Mouse (Mus musculus) forebrain, embryonic 15.5 days (tissue): ENCODE data around the gene Kdm5b. TPM values are rescaled to one million over a fixed set of nuclear protein-coding genes. Genes with fewer than 3 reads are reported as not detected.
"Not testable (repeated sequence)": the region's sequence is repeated elsewhere in the genome, so short reads cannot be mapped to it uniquely, and the experiment has no call there.

Experiments
- ATAC-seq: fragments of 200-750 bp; cut with Nextera tagmentation; replicated peaks from 2 replicates; pipeline ENCODE4 v1.8.0; 2017; ENCODE audit warnings: mild to moderate bottlenecking, moderate TSS enrichment, moderate library complexity
- H3K27ac ChIP-seq: fragments of 300-500 bp; sonication (generic); replicated peaks from 2 replicates; pipeline ENCODE4 v1.5.1; 2015; ENCODE audit warnings: mild to moderate bottlenecking, inconsistent platforms
- H3K27me3 ChIP-seq: fragments of 300-500 bp; sonication (generic); 2 replicates; pipeline ENCODE4 v1.6.1; 2015; ENCODE audit warnings: inconsistent platforms
- H3K36me3 ChIP-seq: fragments of 300-500 bp; sonication (generic); 2 replicates; pipeline ENCODE4 v1.6.1; 2015; ENCODE audit warnings: mild to moderate bottlenecking, inconsistent platforms
- H3K4me1 ChIP-seq: fragments of 300-500 bp; sonication (generic); 2 replicates; pipeline ENCODE4 v1.6.1; 2015; ENCODE audit warnings: inconsistent platforms
- H3K4me2 ChIP-seq: fragments of 300-500 bp; sonication (generic); replicated peaks from 2 replicates; pipeline ENCODE4 v1.6.1; 2015; ENCODE audit warnings: mild to moderate bottlenecking, inconsistent platforms
- H3K4me3 ChIP-seq: fragments of 300-500 bp; sonication (generic); 2 replicates; pipeline ENCODE4 v1.5.1; 2015; ENCODE audit warnings: mild to moderate bottlenecking, inconsistent platforms
- H3K9ac ChIP-seq: fragments of 300-500 bp; sonication (generic); replicated peaks from 2 replicates; pipeline ENCODE4 v1.6.1; 2015; ENCODE audit warnings: mild to moderate bottlenecking, inconsistent platforms
- H3K9me3 ChIP-seq: fragments of 300-500 bp; sonication (generic); 2 replicates; pipeline ENCODE4 v1.6.1; 2016; ENCODE audit warnings: inconsistent platforms
- WGBS: fragments of 180-500 bp; shearing (Covaris S2); methylation state at CpG from one replicate; pipeline ENCODE4 v1.1.7; 2015; ENCODE audit warnings: mixed read lengths; 5-methylcytosine and 5-hydroxymethylcytosine counted together
- polyA plus RNA-seq: library from polyadenylated mRNA; unstranded; fragments of >200 nt; fragmentation: Nextera tagmentation; extraction: Ambion mirVana; gene quantifications from 2 replicates; pipeline ENCODE4 v1.2.1, GENCODE M21; 2015

The Kdm5b gene
- 104 and 107 TPM in 2 replicates for polyA plus RNA-seq

GRCm38 (mm10) chr1:134559976-134560375, at the start of gene Kdm5b:
Kdm5b (plus strand) TSS chr1:134560171.
- H3K27me3 ChIP-seq = no peaks in the 10 kb centered on the region
- H3K36me3 ChIP-seq = no peaks in the 10 kb centered on the region
- H3K9me3 ChIP-seq = no peaks in the 10 kb centered on the region
- H3K4me3 ChIP-seq = peak within 1 kb of the TSS; percentile 90
- H3K4me2 ChIP-seq = peak within 1 kb of the TSS; percentile 52
- H3K27ac ChIP-seq = peak within 1 kb of the TSS; percentile 95
- peak; percentile 33 for ATAC-seq
- under 1% methylated on average over 34 of the region's 34 CpGs for WGBS
- peak within 1 kb of the TSS; percentile 95 for H3K9ac ChIP-seq
- peaks cover 47% of the 10 kb centered on the region for H3K4me1 ChIP-seq

DNA sequence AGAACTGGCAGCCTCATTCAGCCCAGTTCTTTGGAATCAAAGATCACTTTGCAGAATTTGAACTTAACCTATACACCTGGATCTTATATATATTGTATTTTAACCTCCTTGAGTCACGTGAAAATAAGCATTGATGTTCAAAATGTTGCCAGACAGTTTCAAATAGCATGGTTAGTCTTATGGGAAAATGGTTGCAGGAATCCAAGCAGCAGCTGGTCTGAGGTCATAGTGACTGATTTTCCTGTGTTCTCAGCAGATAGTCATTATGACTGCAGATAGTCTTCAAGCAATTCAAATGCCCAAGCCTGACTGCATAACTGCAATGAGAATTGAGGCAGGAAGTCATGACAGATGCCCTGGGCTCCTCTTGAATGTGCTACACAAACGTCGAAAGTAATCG, 47.8 kb upstream of the Kdm5b start:
- Histone ChIP-seq H3K27ac (no peak overlapping the region), H3K27me3 (peaks cover 18% of the 10 kb centered on the region), H3K4me1 (peaks cover 22% of the 10 kb centered on the region), H3K4me2 (no peak overlapping the region), H3K9me3 (no peaks in the 10 kb centered on the region), H3K36me3 (peaks cover 12% of the 10 kb centered on the region; the same call in 1 of the 2 replicates), H3K4me3 (no peak overlapping the region), H3K9ac (no peak overlapping the region)
- 46% methylated on average over 4 of the region's 4 CpGs for WGBS
- ATAC-seq = no peak

DNA sequence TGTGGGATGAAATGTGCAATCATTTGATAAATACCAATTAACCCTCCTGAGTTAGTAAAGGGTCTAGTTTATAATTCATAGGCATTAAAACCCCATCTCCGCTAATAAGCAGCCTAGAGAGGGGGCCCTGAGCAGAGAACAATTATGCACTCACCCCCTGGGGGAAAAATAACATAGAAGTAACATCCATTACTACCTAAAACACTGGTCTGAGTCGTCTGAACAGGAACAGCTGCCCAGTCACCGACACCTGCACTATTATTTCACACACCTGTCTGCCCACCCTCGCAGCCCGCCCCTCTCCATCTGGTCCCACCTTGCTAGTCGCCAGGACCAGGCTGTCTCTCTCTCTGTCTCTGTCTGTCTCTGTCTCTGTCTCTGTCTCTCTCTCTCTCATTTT, 47.4 kb upstream of the Kdm5b start:
- H3K9ac ChIP-seq = no peak overlapping the region
- H3K27ac ChIP-seq = no peak overlapping the region
- WGBS = 47% methylated on average over 6 of the region's 6 CpGs
- H3K4me3 ChIP-seq = no peak overlapping the region
- peaks cover 8% of the 10 kb centered on the region; the same call in 1 of the 2 replicates for H3K36me3 ChIP-seq
- H3K27me3 ChIP-seq = peaks cover 18% of the 10 kb centered on the region
- peaks cover 22% of the 10 kb centered on the region for H3K4me1 ChIP-seq
- H3K9me3 ChIP-seq = no peaks in the 10 kb centered on the region
- ATAC-seq = no peak
- no peak overlapping the region for H3K4me2 ChIP-seq

GRCm38 (mm10) chr1:134513312-134513860, 46.6 kb upstream of the Kdm5b start:
- under 1% methylated on average over 38 of the region's 38 CpGs for WGBS
- peaks cover 22% of the 10 kb centered on the region for H3K4me1 ChIP-seq
- peak overlapping the region; percentile 65 for H3K4me2 ChIP-seq
- H3K27me3 ChIP-seq = peaks cover 18% of the 10 kb centered on the region
- H3K9me3 ChIP-seq = no peaks in the 10 kb centered on the region
- H3K36me3 ChIP-seq = peaks cover 5% of the 10 kb centered on the region; the same call in 1 of the 2 replicates
- ATAC-seq = 0 out of 2 replicates have a peak, but pooled peaks have one; percentile 19
- no peak overlapping the region for H3K27ac ChIP-seq
- peak overlapping the region; percentile 47 for H3K9ac ChIP-seq
- peak overlapping the region; percentile 40 for H3K4me3 ChIP-seq

GRCm38 (mm10) chr1:134513876-134514590, 45.9 kb upstream of the Kdm5b start:
- H3K4me3 ChIP-seq = peak overlapping the region; percentile 40
- H3K9ac ChIP-seq = peak overlapping the region; percentile 47; the same call in 1 of the 2 replicates
- H3K4me1 ChIP-seq = peaks cover 22% of the 10 kb centered on the region
- WGBS = 38% methylated on average over 16 of the region's 16 CpGs
- H3K9me3 ChIP-seq = no peaks in the 10 kb centered on the region
- H3K4me2 ChIP-seq = peak overlapping the region; percentile 65
- ATAC-seq = no peak
- H3K36me3 ChIP-seq = 0 out of 2 replicates have a peak, but pooled peaks cover 3% of the 10 kb centered on the region
- no peak overlapping the region for H3K27ac ChIP-seq
- H3K27me3 ChIP-seq = peaks cover 18% of the 10 kb centered on the region

- 72% methylated on average over 2 of the region's 2 CpGs for whole genome bisulfite sequencing
- H3K9me3 ChIP-seq = no peaks in the 10 kb centered on the region
- peaks cover 18% of the 10 kb centered on the region for H3K27me3 ChIP-seq
- H3K27ac ChIP-seq = no peak overlapping the region
- H3K4me1 ChIP-seq = peaks cover 22% of the 10 kb centered on the region
- H3K4me2 ChIP-seq = no peak overlapping the region
- no peak overlapping the region for H3K9ac ChIP-seq
- no peak overlapping the region for H3K4me3 ChIP-seq
- H3K36me3 ChIP-seq = no peaks in the 10 kb centered on the region
- ATAC-seq = no peak
Measured at GRCm38 (mm10) chr1:134515891-134516290, 44.1 kb upstream of the Kdm5b start.

- Histone ChIP-seq H3K9ac (no peak overlapping the region), H3K27ac (0 out of 2 replicates have a peak overlapping the region, but pooled peaks have one; percentile 11), H3K4me2 (no peak overlapping the region), H3K9me3 (no peaks in the 10 kb centered on the region), H3K27me3 (peaks cover 16% of the 10 kb centered on the region), H3K4me1 (peaks cover 22% of the 10 kb centered on the region), H3K4me3 (no peak overlapping the region), H3K36me3 (no peaks in the 10 kb centered on the region)
- no peak for ATAC-seq
- 10% methylated on average over 4 of the region's 4 CpGs for WGBS
Measured at GRCm38 (mm10) chr1:134516491-134517198, 43.3 kb upstream of the Kdm5b start.

GRCm38 (mm10) chr1:134517841-134518240, 42.1 kb upstream of the Kdm5b start:
- H3K9me3 ChIP-seq, H3K27ac ChIP-seq, H3K27me3 ChIP-seq, H3K9ac ChIP-seq, H3K4me3 ChIP-seq, H3K4me2 ChIP-seq, H3K36me3 ChIP-seq, ATAC-seq: not testable (repeated sequence)
- WGBS = 94% methylated on average over 14 of the region's 14 CpGs
- H3K4me1 ChIP-seq = peaks cover 18% of the 10 kb centered on the region

DNA sequence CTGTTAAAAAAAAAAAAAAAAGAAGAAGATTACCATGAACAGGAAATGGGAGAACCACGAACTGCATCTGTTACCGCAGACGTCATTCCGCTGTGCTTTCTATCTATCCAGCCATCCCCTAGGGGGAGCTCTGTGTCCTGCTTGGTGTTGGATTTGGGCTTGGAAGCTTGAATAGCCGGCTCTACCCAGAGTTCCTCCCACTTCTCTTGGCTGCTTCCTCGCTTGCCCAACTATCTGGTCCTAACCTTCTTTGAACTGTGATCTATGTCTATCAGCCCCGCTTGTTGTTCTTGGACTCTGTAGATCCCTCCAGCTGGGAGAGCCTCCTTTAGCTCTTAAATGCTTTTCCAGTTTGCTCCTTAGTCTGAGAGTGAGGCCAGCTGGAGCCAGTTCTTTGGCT, 41.3 kb upstream of the Kdm5b start:
- no peak overlapping the region for H3K27ac ChIP-seq
- H3K27me3 ChIP-seq = peaks cover 3% of the 10 kb centered on the region; the same call in 1 of the 2 replicates
- no peak overlapping the region for H3K4me2 ChIP-seq
- peaks cover 10% of the 10 kb centered on the region for H3K4me1 ChIP-seq
- WGBS = 18% methylated on average over 7 of the region's 7 CpGs
- no peak overlapping the region for H3K4me3 ChIP-seq
- H3K9me3 ChIP-seq = no peaks in the 10 kb centered on the region
- no peak overlapping the region for H3K9ac ChIP-seq
- H3K36me3 ChIP-seq = no peaks in the 10 kb centered on the region
- peak; percentile 64; the same call in 1 of the 2 replicates for ATAC-seq

GRCm38 (mm10) chr1:134519201-134519600, 40.8 kb upstream of the Kdm5b start:
- not testable (repeated sequence) for H3K9ac ChIP-seq, H3K4me3 ChIP-seq, H3K4me2 ChIP-seq, H3K36me3 ChIP-seq, H3K27me3 ChIP-seq, H3K4me1 ChIP-seq, H3K9me3 ChIP-seq, ATAC-seq, H3K27ac ChIP-seq
- WGBS = 94% methylated on average over 5 of the region's 5 CpGs

DNA sequence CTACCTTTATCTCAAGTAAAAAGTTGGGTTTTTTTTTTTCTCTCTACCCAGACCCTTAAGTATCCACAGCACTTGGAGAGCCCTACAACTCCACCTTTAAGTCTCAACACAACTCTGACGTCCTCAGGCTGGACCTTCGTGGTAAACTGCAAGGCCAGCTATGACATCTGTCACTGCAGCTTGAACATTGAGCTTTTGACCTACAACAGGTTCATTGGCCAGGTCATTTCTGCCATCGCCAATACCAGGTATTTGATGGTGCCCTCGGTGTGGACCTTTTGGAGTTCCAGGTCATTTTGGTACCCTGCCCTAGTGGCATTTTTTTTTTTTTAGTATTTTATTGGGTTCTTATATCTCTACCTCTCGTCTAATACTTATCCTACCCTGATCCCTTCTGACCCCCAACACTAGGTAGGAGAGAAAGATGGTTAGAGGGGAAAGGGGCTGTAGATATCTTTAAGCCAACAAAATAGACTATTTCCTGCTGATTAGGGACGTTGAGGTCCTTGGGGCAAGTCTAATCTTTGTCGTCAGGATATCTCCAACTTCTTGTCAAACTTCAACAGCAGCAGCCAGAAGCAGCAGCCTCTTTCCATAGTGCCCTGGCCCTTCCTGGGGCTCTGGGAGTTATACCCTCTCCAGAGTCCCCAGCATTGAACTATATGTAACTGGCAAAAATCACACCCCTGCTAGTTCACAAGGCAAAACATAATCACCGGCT, 39.8 kb upstream of the Kdm5b start:
- no peaks in the 10 kb centered on the region for H3K9me3 ChIP-seq
- no peak overlapping the region for H3K4me2 ChIP-seq
- H3K9ac ChIP-seq = no peak overlapping the region
- H3K27me3 ChIP-seq = no peaks in the 10 kb centered on the region
- peaks cover 8% of the 10 kb centered on the region for H3K4me1 ChIP-seq
- 88% methylated on average over 8 of the region's 8 CpGs for WGBS
- no peaks in the 10 kb centered on the region for H3K36me3 ChIP-seq
- no peak overlapping the region for H3K27ac ChIP-seq
- H3K4me3 ChIP-seq = no peak overlapping the region
- no peak for ATAC-seq
